Mouse (Mus musculus) hindbrain, embryonic 11.5 days (tissue): Measurements from ENCODE around the gene Gm7168. TPM values are rescaled to one million over a fixed set of nuclear protein-coding genes. Genes with fewer than 3 reads are reported as not detected.

ENCODE experiments used
- polyA plus RNA-seq: library from polyadenylated mRNA; unstranded; fragments of >200 nt; fragmentation: Nextera tagmentation; extraction: Ambion mirVana; gene quantifications from 2 replicates; pipeline ENCODE4 v1.2.1, GENCODE M21; 2014

Gm7168 gene
- polyA plus RNA-seq, 1 experiment from 2014 or later, result not detected

Other genes with a start within 250 kb of the Gm7168 start
- 108 and 123 TPM in 2 replicates for gene Afdn, start 187.8 kb upstream of the Gm7168 start, polyA plus RNA-seq
- 9.1 and 16.8 TPM in 2 replicates for gene Tcte2, start 186.5 kb upstream of the Gm7168 start, polyA plus RNA-seq
- gene Gm7356, start 55.3 kb downstream of the Gm7168 start, polyA plus RNA-seq, result not detected in 2 replicates
- gene Gm7358, start 111.2 kb downstream of the Gm7168 start, polyA plus RNA-seq, result not detected in 2 replicates